Mouse (Mus musculus): ENCODE results near the gene Mrps27. TPM values are rescaled to one million over a fixed set of nuclear protein-coding genes. Genes with fewer than 3 reads are reported as not detected.

The Mrps27 gene
- polyA plus RNA-seq, 1 experiment = 28.0 TPM

DNA sequence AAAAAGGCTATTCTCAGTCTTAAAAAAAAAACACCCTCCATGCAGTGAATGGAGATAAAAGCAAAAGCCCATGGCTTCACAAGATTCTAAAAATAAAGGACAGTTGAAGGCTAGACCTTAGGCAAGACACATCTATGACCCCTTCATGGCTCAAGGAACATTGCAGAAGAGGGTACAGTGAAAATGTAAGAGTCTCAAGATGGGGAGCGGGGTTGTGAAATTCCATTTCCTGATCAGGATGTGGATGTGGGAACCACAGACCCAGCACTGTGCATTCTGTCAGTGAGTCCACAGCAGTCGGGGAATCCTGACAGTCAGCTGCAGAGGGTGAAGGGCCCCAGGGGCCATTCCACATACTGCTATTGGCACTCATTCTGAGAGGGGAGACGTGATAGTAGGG lies 48.5 kb downstream of the Mrps27 start:
- TF ChIP-seq CTCF (IDR thresholded peaks at IDR 0.05; ENCODE audit: borderline replicate concordance, extremely low read depth, insufficient read depth, insufficient read length) = no peak
- DNase-seq (ENCODE audit: low read depth) = no peak

DNA sequence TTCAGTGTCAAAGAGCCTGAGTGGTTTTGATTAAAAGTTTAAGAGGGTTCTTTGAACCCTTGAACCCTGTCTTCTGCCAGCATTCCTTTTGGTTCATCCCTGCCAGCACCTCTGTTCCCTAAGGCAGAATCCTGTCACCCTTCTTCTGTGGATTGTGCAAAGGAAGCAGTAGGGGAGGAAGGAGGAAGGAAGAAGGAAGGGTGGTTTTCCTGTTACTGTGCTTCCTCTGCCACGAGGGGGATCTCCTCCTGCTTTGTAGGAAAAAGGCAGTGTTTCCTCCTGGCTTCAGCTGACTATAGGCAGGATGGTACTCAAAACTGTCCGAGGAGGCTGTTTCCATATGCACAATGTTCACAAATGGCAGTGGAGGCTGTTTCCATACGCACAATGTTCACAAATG lies 50.1 kb downstream of the Mrps27 start:
- no peak for DNase-seq (ENCODE audit: low read depth)

DNA sequence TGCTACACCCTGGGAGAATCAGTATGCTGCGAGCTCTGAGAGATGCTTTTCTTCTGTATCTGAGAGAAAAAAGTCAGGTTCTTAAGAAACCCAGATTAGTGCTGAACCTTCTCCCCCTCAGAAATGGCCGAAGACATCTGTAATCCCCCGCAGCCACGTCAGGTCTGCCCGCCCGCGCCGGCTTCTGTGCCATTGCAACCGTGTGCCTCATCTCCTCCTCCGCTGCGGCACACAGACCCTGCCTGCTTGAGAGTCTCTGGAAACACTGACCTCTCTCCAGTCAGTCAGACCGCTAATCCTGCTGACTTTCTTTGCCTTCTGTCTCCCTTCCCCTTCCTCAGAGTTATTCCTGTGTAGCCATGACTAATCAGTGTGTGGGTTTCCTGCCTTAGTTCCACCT lies 50.9 kb downstream of the Mrps27 start:
- no peak for TF ChIP-seq CTCF (IDR thresholded peaks at IDR 0.05; ENCODE audit: borderline replicate concordance, extremely low read depth, insufficient read depth, insufficient read length)
- TF ChIP-seq POLR2A (IDR thresholded peaks at IDR 0.05; ENCODE audit: borderline replicate concordance, extremely low read depth, insufficient read depth, insufficient read length, poor library complexity, severe bottlenecking) = no peak
- peak; percentile 59 for DNase-seq (ENCODE audit: low read depth)

More for the DNA sequence above, 50.1 kb downstream of the Mrps27 start:
- TF ChIP-seq CTCF (IDR thresholded peaks at IDR 0.05; ENCODE audit: borderline replicate concordance, extremely low read depth, insufficient read depth, insufficient read length) (peak; percentile 28; the same call in 1 of the 2 replicates), POLR2A (IDR thresholded peaks at IDR 0.05; ENCODE audit: borderline replicate concordance, extremely low read depth, insufficient read depth, insufficient read length, poor library complexity, severe bottlenecking) (no peak)

DNA sequence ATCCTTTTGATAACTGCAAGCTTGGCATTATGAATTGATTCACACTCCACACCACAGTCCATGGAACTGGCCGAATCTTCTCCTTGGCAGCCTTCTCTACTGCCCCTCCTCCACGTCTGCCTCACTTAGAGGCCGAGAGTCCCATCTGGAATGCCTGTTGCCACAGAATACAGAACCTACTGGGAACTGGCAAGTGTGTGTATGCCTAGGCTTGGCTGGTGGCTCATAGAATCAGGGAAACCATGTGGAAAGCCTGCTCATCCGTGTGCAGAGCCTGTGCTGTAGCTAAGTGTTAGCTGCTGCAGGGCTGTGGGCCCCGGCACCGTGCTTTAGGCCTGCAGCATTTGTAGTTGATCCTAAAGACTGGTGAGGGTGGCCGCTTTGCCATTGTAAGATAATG lies 52.6 kb downstream of the Mrps27 start:
- peak; percentile 96 for DNase-seq (ENCODE audit: low read depth)
- TF ChIP-seq CTCF (IDR thresholded peaks at IDR 0.05; ENCODE audit: borderline replicate concordance, extremely low read depth, insufficient read depth, insufficient read length) (no peak), POLR2A (IDR thresholded peaks at IDR 0.05; ENCODE audit: borderline replicate concordance, extremely low read depth, insufficient read depth, insufficient read length, poor library complexity, severe bottlenecking) (no peak)

DNA sequence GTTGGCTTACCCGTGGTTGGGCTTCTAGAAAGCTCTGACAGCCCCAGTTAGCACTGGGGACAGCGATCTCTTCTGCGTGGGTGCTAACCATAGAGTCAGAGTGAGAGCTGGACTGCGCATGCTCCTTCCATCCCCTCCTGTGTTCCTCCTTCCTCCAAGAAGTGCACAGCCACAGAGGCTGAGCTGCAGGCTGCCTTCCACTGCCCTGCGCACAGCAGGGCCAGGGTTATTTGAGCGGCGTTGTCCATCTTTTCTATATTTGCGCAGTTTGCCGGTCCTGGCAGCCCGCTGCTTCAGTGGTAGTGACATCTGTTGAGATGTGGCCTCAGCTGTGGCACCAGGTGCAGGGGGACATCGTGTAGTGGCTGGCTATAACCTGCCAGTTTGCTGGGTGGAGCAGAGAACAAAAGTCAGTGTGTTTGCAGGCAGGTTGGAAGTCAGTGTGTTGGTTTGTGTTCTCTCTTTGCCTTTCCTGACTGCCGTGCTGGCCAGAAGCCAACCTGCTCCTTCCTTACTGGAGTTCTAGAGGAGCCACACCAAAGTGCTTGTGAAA lies 53.6 kb downstream of the Mrps27 start:
- TF ChIP-seq CTCF (IDR thresholded peaks at IDR 0.05; ENCODE audit: borderline replicate concordance, extremely low read depth, insufficient read depth, insufficient read length) (no peak), POLR2A (IDR thresholded peaks at IDR 0.05; ENCODE audit: borderline replicate concordance, extremely low read depth, insufficient read depth, insufficient read length, poor library complexity, severe bottlenecking) (no peak)
- DNase-seq (ENCODE audit: low read depth) = no peak

DNA sequence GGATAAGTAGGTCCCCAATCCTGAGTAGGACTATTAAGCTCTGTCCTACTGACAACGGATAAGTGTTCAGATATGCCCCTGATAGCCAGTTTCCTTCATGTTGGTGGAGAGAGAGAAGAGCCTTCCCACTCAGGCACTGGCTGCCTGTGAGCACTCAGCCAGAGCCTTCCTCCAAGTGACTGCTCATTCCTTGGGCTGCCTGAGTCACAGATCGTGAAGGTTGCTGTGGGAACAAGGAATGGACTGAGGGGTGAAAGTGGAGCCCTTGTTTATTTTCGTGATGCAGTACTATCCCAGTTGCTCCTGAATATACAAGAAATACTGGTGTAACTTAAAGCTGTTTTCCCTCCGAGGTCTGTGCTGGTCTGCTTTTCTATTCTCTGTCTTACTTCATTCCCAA lies 54.8 kb downstream of the Mrps27 start:
- DNase-seq (ENCODE audit: low read depth) = no peak
- TF ChIP-seq CTCF (IDR thresholded peaks at IDR 0.05; ENCODE audit: borderline replicate concordance, extremely low read depth, insufficient read depth, insufficient read length) (no peak), POLR2A (IDR thresholded peaks at IDR 0.05; ENCODE audit: borderline replicate concordance, extremely low read depth, insufficient read depth, insufficient read length, poor library complexity, severe bottlenecking) (no peak)

DNA sequence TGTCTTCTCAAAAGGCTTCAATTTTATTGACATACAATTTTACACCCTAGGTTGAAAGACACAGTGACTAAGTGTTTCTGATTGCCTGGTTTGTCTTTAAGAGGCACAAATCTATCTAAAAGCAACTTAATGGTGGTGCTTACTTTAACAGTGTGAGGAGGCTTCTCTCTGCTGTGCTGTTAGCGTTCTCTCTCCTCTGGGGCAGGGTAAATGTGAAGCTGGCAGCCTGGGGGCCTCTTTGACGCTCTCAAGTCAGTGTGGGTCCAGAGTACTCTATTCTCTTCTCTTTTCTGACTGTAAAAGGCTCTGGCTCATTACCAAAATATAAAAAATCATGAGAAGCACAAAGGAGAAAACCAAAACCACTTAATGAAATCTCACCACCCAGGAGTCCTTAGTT lies 64.6 kb downstream of the Mrps27 start:
- peak; percentile 67 for DNase-seq (ENCODE audit: low read depth)
- TF ChIP-seq CTCF (IDR thresholded peaks at IDR 0.05; ENCODE audit: borderline replicate concordance, extremely low read depth, insufficient read depth, insufficient read length) = no peak
- no peak for TF ChIP-seq POLR2A (IDR thresholded peaks at IDR 0.05; ENCODE audit: borderline replicate concordance, extremely low read depth, insufficient read depth, insufficient read length, poor library complexity, severe bottlenecking)

DNA sequence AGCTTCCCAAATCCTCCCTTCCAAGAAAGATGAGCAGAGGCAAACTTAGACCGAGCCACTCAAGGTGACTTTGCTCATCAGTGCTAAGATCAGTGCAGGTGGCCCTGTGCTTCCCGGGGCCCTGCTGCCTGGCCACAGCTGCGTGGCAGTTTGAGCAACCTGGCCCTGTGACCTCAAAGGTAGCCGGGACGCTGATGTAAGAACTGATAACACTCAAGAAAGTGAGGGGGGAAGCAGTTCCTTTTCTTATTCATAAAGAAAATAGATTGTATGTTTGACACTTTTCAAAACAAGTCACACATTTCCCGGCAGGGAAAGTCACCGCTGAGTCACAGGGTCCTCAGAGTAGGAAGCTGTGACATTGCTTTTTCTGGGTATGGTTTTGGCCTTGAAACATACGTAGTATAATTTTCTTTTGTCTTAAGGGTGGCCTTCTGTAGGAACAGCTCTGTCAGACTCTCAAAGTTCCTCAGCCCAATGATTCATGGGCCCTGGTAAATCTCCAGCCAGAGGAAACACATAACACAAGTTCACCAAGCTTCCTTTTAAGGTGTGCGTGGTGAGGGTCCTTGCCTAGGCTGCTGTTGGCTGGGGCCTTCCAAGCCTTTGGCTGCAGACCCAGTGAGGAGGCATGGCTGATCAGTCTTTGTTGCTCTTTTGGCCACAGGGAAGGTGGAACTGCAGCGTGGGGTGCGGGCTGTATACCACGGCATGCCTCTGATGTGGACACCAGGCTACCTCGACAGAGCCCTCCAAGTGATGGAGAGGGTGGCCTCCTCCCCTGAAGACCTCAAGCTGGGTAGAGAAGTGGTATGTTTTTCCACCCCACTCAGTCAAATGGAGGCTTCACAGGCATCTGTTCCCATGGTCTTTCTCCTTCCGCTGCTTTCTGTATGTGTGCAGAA lies 66.3 kb downstream of the Mrps27 start:
- no peak for DNase-seq (ENCODE audit: low read depth)
- TF ChIP-seq CTCF (IDR thresholded peaks at IDR 0.05; ENCODE audit: borderline replicate concordance, extremely low read depth, insufficient read depth, insufficient read length) (no peak), POLR2A (IDR thresholded peaks at IDR 0.05; ENCODE audit: borderline replicate concordance, extremely low read depth, insufficient read depth, insufficient read length, poor library complexity, severe bottlenecking) (no peak)

DNA sequence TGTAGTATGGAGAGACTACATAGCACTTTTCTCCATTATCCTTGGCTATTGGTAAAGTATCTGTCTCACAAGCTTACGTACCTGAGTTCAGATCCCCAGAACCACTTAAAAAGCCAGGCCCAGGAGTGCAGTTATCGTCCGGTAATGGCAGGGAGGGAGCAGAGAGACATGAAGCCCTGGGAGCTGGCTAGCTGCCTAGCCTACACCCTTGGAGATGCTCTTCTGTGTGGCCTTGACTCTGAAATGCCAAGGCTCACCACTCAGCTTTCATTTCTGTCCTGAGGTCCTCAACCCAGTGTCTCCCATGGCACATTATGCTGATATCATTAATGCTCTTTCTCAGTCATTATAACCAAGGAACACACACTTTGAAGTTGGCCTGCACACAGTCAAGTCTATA lies 67.2 kb downstream of the Mrps27 start:
- TF ChIP-seq POLR2A (IDR thresholded peaks at IDR 0.05; ENCODE audit: borderline replicate concordance, extremely low read depth, insufficient read depth, insufficient read length, poor library complexity, severe bottlenecking) (no peak), CTCF (IDR thresholded peaks at IDR 0.05; ENCODE audit: borderline replicate concordance, extremely low read depth, insufficient read depth, insufficient read length) (no peak)
- DNase-seq (ENCODE audit: low read depth) = no peak

DNA sequence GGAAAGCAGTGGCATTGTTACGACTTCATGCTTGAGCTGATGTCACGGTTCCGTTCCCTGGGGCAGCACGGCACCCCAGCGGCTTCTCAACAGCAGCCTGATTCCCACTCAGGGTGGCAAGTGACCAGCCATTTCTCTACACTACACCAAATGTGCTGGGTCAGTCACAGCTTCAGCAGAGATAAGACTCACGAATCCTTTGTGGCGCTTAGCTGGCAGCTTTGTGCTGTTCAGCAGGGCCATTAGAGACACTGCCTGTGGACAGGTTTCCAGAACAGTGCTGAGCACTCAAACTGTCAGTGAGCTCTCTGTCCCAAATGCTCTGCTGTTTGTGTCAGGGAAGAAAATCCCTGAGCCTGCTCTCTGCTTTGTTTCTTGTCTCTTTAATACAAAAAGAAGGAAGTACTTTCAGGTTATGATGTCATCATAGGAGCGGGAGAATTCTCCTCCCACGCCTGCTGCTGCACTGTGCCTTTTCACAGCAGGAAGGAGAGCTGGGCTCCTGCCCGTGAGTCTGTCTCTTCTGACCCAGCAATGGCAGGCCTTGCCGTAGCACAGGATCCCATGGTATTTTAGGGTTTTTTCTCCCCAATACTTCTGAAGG lies 68.0 kb downstream of the Mrps27 start:
- no peak for TF ChIP-seq CTCF (IDR thresholded peaks at IDR 0.05; ENCODE audit: borderline replicate concordance, extremely low read depth, insufficient read depth, insufficient read length)
- no peak for TF ChIP-seq POLR2A (IDR thresholded peaks at IDR 0.05; ENCODE audit: borderline replicate concordance, extremely low read depth, insufficient read depth, insufficient read length, poor library complexity, severe bottlenecking)
- peak; percentile 64 for DNase-seq (ENCODE audit: low read depth)

DNA sequence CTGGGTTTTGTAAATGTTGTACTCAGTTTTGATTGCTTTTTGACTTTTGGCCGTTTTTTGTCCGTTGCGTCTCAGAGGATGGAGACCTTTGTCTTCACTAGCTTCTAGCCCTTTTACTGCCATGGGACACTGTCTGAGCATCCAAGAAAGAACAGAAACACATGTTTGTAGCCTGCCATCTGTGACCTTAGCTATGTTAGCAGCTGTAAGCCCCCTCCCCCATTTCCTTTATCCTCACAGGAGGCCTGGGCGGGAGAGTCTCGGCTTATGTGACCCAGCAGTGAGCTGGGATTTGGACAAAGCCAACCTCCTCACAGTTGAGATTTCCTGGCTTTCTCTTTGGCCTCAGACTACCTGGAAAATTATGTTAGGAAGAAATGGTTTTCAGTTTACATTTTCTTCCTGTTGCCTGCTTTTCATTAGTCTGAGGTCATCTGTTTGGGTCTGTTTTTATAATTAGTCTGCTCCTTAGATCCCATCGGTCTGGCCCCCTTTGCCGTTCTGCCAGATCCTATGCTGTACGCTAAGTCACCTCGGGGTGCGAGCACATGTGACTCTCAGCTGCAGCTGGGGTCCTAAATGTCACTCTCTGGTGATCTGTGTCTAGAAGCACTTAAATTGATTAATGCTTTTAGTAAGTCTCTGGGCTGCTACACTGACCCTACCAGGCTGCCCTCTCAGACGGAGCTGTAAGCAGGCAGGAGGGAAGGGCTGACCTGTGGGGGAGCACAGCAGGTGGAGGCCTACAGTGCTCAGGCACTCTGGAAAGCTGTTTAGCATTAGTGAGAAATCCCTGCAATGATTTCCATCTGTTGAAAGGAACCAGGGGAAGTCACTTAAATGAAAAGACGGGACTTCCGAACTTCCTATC lies 69.1 kb downstream of the Mrps27 start:
- no peak for DNase-seq (ENCODE audit: low read depth)
- TF ChIP-seq CTCF (IDR thresholded peaks at IDR 0.05; ENCODE audit: borderline replicate concordance, extremely low read depth, insufficient read depth, insufficient read length) (no peak), POLR2A (IDR thresholded peaks at IDR 0.05; ENCODE audit: borderline replicate concordance, extremely low read depth, insufficient read depth, insufficient read length, poor library complexity, severe bottlenecking) (no peak)

All from brain, embryonic 14.5 days (tissue).